Mouse (Mus musculus): Measurements from ENCODE around the gene Gpc3. TPM values are rescaled to one million over a fixed set of nuclear protein-coding genes. Genes with fewer than 3 reads are reported as not detected.
"Not testable (repeated sequence)": the region's sequence is repeated elsewhere in the genome, so short reads cannot be mapped to it uniquely, and the experiment has no call there.

Gpc3 gene
- polyA plus RNA-seq, 1 experiment, result not detected

DNA sequence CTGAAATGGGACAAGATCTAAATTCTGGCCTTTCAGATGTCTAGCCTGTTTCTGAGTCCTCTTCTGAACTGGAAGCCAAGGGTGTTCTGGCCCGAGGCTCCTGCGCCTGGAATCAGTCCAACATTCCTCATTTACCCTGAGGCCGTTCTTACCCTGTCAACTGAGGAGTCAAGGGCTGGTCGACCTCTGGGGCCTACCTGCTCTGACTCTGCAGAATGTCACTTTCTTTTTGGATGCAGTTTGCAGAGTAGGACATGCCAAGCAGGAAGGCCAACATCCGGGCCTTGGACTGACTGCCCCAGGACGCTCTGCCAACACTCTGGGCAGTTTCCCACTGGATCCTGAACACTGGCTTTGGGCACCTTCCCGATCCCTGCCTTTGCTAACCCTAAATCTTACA, 352.2 kb downstream of the Gpc3 start:
- Histone ChIP-seq H3K79me3 (ENCODE audit: low read depth) (no peaks in the 10 kb centered on the region), H3K27me3 (ENCODE audit: control insufficient read depth, insufficient read depth, insufficient read length) (no peaks in the 10 kb centered on the region), H3K4me3 (ENCODE audit: insufficient read depth, poor library complexity, severe bottlenecking) (no peak overlapping the region), H3K36me3 (ENCODE audit: control insufficient read depth, insufficient read depth) (no peaks in the 10 kb centered on the region), H3K79me2 (ENCODE audit: control insufficient read depth, insufficient read depth) (no peaks in the 10 kb centered on the region), H3ac (ENCODE audit: control insufficient read depth, insufficient read length, low read depth) (no peak overlapping the region)
- TF ChIP-seq MYOG (IDR thresholded peaks at IDR 0.05; ENCODE audit: control insufficient read depth, extremely low read depth, insufficient read length) (no peak), MAX (IDR thresholded peaks at IDR 0.05) (no peak), CEBPB (IDR thresholded peaks at IDR 0.05; ENCODE audit: low read depth) (no peak), CTCF (IDR thresholded peaks at IDR 0.05; ENCODE audit: control insufficient read depth, insufficient read depth, insufficient read length) (no peak), FOSL1 (IDR thresholded peaks at IDR 0.05; ENCODE audit: insufficient read depth, low read length, poor library complexity, severe bottlenecking) (no peak), MYOD1 (IDR thresholded peaks at IDR 0.05; ENCODE audit: control insufficient read depth, insufficient read length, low read depth) (no peak), USF1 (IDR thresholded peaks at IDR 0.05; ENCODE audit: low read depth) (no peak)

DNA sequence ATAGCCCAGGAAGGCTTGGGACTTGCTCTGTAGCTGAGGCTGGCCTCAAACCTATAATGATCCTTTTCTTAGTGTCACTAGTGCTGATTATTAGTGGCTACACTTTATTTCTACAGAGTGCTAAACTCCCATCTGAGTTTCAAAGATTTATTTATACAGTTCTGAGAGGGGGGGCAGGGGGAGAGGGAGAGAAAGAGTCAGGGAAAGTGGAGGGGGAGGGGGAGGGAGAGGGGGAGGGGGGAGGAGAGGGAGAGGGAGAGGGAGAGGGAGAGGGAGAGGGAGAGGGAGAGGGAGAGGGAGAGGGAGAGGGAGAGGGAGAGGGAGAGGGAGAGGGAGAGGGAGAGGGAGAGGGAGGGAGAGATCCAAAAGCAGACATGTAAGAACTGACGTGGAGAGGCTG, 354.0 kb downstream of the Gpc3 start:
- not testable (repeated sequence) for H3K36me3 ChIP-seq (ENCODE audit: control insufficient read depth, insufficient read depth); H3K27me3 ChIP-seq (ENCODE audit: control insufficient read depth, insufficient read depth, insufficient read length); H3K79me2 ChIP-seq (ENCODE audit: control insufficient read depth, insufficient read depth); H3K79me3 ChIP-seq (ENCODE audit: low read depth); H3ac ChIP-seq (ENCODE audit: control insufficient read depth, insufficient read length, low read depth); H3K4me3 ChIP-seq (ENCODE audit: insufficient read depth, poor library complexity, severe bottlenecking)

- H3K36me3 ChIP-seq (ENCODE audit: control insufficient read depth, insufficient read depth), result no peaks in the 10 kb centered on the region
- H3K27me3 ChIP-seq (ENCODE audit: control insufficient read depth, insufficient read depth, insufficient read length), result no peaks in the 10 kb centered on the region
- H3K4me3 ChIP-seq (ENCODE audit: insufficient read depth, poor library complexity, severe bottlenecking), result no peak overlapping the region
- no peaks in the 10 kb centered on the region for H3K79me2 ChIP-seq (ENCODE audit: control insufficient read depth, insufficient read depth)
- no peak overlapping the region for H3ac ChIP-seq (ENCODE audit: control insufficient read depth, insufficient read length, low read depth)
- no peak for TF ChIP-seq MAX (IDR thresholded peaks at IDR 0.05)
- no peak for TF ChIP-seq CTCF (IDR thresholded peaks at IDR 0.05; ENCODE audit: control insufficient read depth, insufficient read depth, insufficient read length)
- no peaks in the 10 kb centered on the region for H3K79me3 ChIP-seq (ENCODE audit: low read depth)
Observed at GRCm38 (mm10) chrX:52254526-52254925, 359.2 kb downstream of the Gpc3 start.

DNA sequence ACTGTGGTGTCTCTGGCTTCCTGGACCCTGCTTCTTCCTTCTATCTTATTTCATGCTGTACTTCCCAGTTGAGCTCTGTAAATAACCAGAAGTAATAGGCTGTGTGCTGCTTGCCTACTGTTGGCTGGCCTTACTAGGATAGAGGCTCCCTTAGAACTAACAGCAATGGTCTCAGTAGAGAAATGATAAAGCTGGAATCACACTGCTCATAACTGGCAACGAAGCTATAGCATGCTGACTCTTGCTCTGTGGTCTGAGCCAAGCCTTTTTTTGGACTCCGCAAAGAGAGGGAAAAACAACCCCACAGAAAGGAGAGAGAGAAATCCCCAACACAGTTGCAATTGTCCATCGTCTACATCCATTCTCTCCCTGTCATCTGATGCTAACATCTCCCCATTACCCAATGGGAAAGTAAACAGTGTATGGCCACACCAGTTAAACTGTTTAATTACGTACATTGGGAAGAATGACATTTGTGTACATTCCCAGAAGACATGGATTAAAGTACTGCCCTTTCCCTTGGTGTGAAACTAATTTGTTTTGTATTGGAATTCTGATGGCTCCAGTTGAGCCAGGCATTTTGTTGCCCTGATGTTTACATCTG, 368.0 kb downstream of the Gpc3 start:
- Histone ChIP-seq H3ac (ENCODE audit: control insufficient read depth, insufficient read length, low read depth) (no peak overlapping the region), H3K79me3 (ENCODE audit: low read depth) (no peaks in the 10 kb centered on the region), H3K36me3 (ENCODE audit: control insufficient read depth, insufficient read depth) (no peaks in the 10 kb centered on the region), H3K79me2 (ENCODE audit: control insufficient read depth, insufficient read depth) (no peaks in the 10 kb centered on the region), H3K4me3 (ENCODE audit: insufficient read depth, poor library complexity, severe bottlenecking) (no peak overlapping the region), H3K27me3 (ENCODE audit: control insufficient read depth, insufficient read depth, insufficient read length) (no peaks in the 10 kb centered on the region)
- TF ChIP-seq MYOG (IDR thresholded peaks at IDR 0.05; ENCODE audit: control insufficient read depth, extremely low read depth, insufficient read length) (no peak), MAX (IDR thresholded peaks at IDR 0.05) (no peak)

- no peak overlapping the region for H3K4me3 ChIP-seq (ENCODE audit: insufficient read depth, poor library complexity, severe bottlenecking)
- H3K27me3 ChIP-seq (ENCODE audit: control insufficient read depth, insufficient read depth, insufficient read length), result no peaks in the 10 kb centered on the region
- no peaks in the 10 kb centered on the region for H3K79me3 ChIP-seq (ENCODE audit: low read depth)
- H3K79me2 ChIP-seq (ENCODE audit: control insufficient read depth, insufficient read depth), result no peaks in the 10 kb centered on the region
- H3K36me3 ChIP-seq (ENCODE audit: control insufficient read depth, insufficient read depth), result no peaks in the 10 kb centered on the region
- H3ac ChIP-seq (ENCODE audit: control insufficient read depth, insufficient read length, low read depth), result no peak overlapping the region
- TF ChIP-seq MYOG (IDR thresholded peaks at IDR 0.05; ENCODE audit: control insufficient read depth, extremely low read depth, insufficient read length) (no peak), CEBPB (IDR thresholded peaks at IDR 0.05; ENCODE audit: low read depth) (no peak), MAX (IDR thresholded peaks at IDR 0.05) (no peak), USF1 (IDR thresholded peaks at IDR 0.05; ENCODE audit: low read depth) (no peak), FOSL1 (IDR thresholded peaks at IDR 0.05; ENCODE audit: insufficient read depth, low read length, poor library complexity, severe bottlenecking) (no peak), MYOD1 (IDR thresholded peaks at IDR 0.05; ENCODE audit: control insufficient read depth, insufficient read length, low read depth) (no peak), CTCF (IDR thresholded peaks at IDR 0.05; ENCODE audit: control insufficient read depth, insufficient read depth, insufficient read length) (no peak)
Observed at GRCm38 (mm10) chrX:52237470-52237869, 376.3 kb downstream of the Gpc3 start.

DNA sequence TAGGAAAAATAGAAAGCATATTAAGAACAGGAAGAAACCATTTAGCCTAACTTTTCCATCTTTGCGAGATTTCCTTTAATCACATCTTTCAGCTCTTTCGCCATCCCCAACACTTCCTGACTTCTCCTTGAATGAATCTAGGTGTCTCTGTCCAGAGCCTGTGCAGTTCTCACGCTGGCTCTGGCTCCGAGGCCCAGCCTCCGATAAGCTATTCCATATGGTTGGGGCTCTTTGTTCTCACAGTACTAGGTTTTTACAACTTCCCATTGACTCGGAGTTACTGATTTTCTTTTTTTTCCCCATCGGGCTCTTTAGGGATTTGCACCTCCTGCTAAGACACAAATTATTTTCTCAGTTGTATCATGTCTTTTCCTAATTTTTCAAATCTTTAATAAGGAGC, 381.8 kb downstream of the Gpc3 start:
- Histone ChIP-seq H3K79me3 (ENCODE audit: low read depth) (no peaks in the 10 kb centered on the region), H3K36me3 (ENCODE audit: control insufficient read depth, insufficient read depth) (no peaks in the 10 kb centered on the region), H3K79me2 (ENCODE audit: control insufficient read depth, insufficient read depth) (no peaks in the 10 kb centered on the region), H3ac (ENCODE audit: control insufficient read depth, insufficient read length, low read depth) (no peak overlapping the region), H3K27me3 (ENCODE audit: control insufficient read depth, insufficient read depth, insufficient read length) (no peaks in the 10 kb centered on the region), H3K4me3 (ENCODE audit: insufficient read depth, poor library complexity, severe bottlenecking) (no peak overlapping the region)
- TF ChIP-seq CEBPB (IDR thresholded peaks at IDR 0.05; ENCODE audit: low read depth), result no peak
- no peak for TF ChIP-seq MAX (IDR thresholded peaks at IDR 0.05)
- TF ChIP-seq MYOG (IDR thresholded peaks at IDR 0.05; ENCODE audit: control insufficient read depth, extremely low read depth, insufficient read length), result no peak
- TF ChIP-seq MYOD1 (IDR thresholded peaks at IDR 0.05; ENCODE audit: control insufficient read depth, insufficient read length, low read depth), result no peak
- TF ChIP-seq FOSL1 (IDR thresholded peaks at IDR 0.05; ENCODE audit: insufficient read depth, low read length, poor library complexity, severe bottlenecking), result no peak
- no peak for TF ChIP-seq CTCF (IDR thresholded peaks at IDR 0.05; ENCODE audit: control insufficient read depth, insufficient read depth, insufficient read length)
- TF ChIP-seq USF1 (IDR thresholded peaks at IDR 0.05; ENCODE audit: low read depth), result no peak

All from C2C12 (cell line).